Mouse (Mus musculus): ENCODE results near the gene Etfdh.

GRCm38 (mm10) chr3:79555061-79555460, 74.2 kb downstream of the Etfdh start:
- TF ChIP-seq CTCF (IDR thresholded peaks at IDR 0.05; ENCODE audit: control insufficient read depth, insufficient read depth, insufficient replicate concordance, low read depth, low read length): no peak
- no peak for TF ChIP-seq POLR2A (IDR thresholded peaks at IDR 0.05; ENCODE audit: control insufficient read depth, low read depth, low read length)

Measured in testis, adult 2 months (tissue).